Mouse (Mus musculus): Measurements from ENCODE around the gene Cpeb4.

GRCm38 (mm10) chr11:31833506-31833905 lies 38.5 kb upstream of the Cpeb4 start:
- TF ChIP-seq FLI1 (IDR thresholded peaks at IDR 0.05; ENCODE audit: low read length) (no peak), GATA1 (IDR thresholded peaks at IDR 0.05; ENCODE audit: borderline replicate concordance, low read length) (no peak)
